Mouse (Mus musculus): ENCODE data around the gene Thpo. TPM values are rescaled to one million over a fixed set of nuclear protein-coding genes. Genes with fewer than 3 reads are reported as not detected.

The Thpo gene
- polyA plus RNA-seq (2011; ENCODE audit: insufficient read length, low read depth, missing spikeins): 0.57 and 0.98 TPM in 2 replicates

DNA sequence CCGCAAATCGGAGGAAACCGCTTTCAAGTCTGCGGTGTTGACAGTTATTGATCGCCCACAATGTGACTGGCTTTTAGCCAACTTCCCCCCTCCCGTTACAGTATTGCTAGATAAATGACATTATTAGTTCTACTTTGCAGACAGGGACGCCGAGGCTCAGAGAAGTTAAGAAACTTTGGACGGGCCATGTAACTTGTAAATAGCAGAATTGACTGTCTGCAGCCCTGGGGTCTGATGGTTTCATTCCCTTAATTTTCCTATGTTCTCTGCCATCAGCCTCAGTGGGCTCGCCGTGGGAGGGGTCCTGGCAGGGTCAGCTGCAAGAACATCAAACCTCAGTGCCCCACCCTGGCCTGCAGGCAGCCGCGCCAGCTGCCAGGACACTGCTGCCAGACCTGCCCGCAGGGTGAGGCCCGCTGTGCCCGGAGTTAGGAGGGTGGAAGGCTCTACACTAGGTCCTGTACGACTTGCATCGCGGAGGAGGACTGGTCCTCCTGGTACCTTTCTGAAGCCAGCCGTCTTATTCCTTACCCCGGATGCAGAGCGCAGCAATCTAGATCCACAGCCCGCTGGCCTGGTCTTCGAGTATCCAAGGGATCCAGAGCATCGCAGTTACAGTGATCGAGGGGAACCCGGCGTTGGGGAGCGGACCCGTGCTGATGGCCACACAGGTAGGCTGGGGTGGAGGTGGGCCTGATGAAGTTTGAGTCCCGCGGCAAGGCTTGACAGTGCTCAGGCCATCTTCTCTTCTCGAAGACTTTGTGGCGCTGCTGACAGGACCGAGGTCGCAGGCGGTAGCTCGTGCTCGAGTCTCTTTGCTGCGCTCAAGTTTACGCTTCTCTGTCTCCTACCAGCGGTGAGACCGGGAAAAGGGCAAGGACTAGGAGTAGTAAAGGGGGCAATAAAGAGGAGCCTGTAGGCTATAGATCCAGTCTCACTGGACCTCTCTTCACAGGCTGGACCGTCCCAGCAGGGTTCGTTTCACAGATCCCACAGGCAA lies at the start of gene Thpo:
TSS of gene Thpo (minus strand) at position 781 of the 1,000 bp plus-strand sequence.
- no peak within 1 kb of the TSS for H3K27ac ChIP-seq (ENCODE audit: insufficient read depth, low read length)
- peak within 1 kb of the TSS; percentile 44 for H3K4me3 ChIP-seq (ENCODE audit: insufficient read depth, low read length)
- H3K4me1 ChIP-seq (ENCODE audit: control insufficient read depth, insufficient read depth, low read length): no peaks in the 10 kb centered on the region
- TF ChIP-seq POLR2A (IDR thresholded peaks at IDR 0.05; ENCODE audit: low read depth, low read length) (no peak), CTCF (IDR thresholded peaks at IDR 0.05; ENCODE audit: borderline replicate concordance, insufficient read depth, low read length) (no peak)

DNA sequence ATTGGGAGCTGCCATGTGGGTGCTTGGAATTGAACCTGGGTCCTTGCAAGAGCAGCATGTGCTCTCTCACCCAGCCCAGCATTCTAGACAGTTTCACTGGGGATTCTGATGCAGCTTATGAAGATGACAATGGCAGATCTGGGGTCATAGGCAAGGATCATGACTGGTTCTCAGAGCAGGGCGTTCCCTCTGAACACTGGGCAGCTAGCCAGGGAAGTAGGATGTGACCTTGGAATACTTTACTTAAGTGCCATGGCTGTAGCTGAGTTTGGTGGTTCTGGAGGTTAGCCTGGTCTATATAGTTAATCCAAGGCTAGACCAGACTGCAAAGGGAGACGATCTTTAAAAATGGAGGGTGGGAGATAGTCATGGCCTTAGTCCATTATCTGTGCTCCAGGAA lies 49.6 kb upstream of the Thpo start:
- H3K4me3 ChIP-seq (ENCODE audit: insufficient read depth, low read length): no peak overlapping the region
- no peak for TF ChIP-seq CTCF (IDR thresholded peaks at IDR 0.05; ENCODE audit: borderline replicate concordance, insufficient read depth, low read length)
- TF ChIP-seq POLR2A (IDR thresholded peaks at IDR 0.05; ENCODE audit: low read depth, low read length): no peak
- no peak overlapping the region for H3K27ac ChIP-seq (ENCODE audit: insufficient read depth, low read length)
- H3K4me1 ChIP-seq (ENCODE audit: control insufficient read depth, insufficient read depth, low read length): no peaks in the 10 kb centered on the region

GRCm38 (mm10) chr16:20781101-20781630 lies 46.9 kb upstream of the Thpo start:
- Histone ChIP-seq H3K4me1 (ENCODE audit: control insufficient read depth, insufficient read depth, low read length) (no peaks in the 10 kb centered on the region), H3K4me3 (ENCODE audit: insufficient read depth, low read length) (no peak overlapping the region), H3K27ac (ENCODE audit: insufficient read depth, low read length) (no peak overlapping the region)
- TF ChIP-seq POLR2A (IDR thresholded peaks at IDR 0.05; ENCODE audit: low read depth, low read length) (no peak), CTCF (IDR thresholded peaks at IDR 0.05; ENCODE audit: borderline replicate concordance, insufficient read depth, low read length) (no peak)

DNA sequence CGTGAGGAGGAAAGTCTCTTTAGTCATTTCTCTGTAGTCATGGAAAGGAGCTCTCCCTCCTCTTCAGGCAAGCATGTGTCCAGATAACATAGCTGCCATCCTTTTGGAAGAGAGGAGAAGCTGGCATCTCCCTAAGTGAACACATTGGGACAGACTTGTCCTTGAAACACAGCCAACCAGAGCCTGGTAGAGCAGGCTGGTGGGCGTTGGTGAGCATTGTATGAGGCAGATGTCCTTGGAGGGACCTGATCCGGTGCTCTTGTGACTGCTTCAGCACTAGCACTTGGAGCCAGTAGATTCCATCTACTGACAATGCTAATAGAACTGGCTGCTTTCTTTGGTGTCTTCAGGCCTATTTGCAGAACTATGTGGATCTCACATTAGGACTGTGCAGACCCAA lies 45.5 kb upstream of the Thpo start:
- H3K27ac ChIP-seq (ENCODE audit: insufficient read depth, low read length): no peak overlapping the region
- no peaks in the 10 kb centered on the region for H3K4me1 ChIP-seq (ENCODE audit: control insufficient read depth, insufficient read depth, low read length)
- no peak overlapping the region for H3K4me3 ChIP-seq (ENCODE audit: insufficient read depth, low read length)
- no peak for TF ChIP-seq CTCF (IDR thresholded peaks at IDR 0.05; ENCODE audit: borderline replicate concordance, insufficient read depth, low read length)
- TF ChIP-seq POLR2A (IDR thresholded peaks at IDR 0.05; ENCODE audit: low read depth, low read length): no peak

DNA sequence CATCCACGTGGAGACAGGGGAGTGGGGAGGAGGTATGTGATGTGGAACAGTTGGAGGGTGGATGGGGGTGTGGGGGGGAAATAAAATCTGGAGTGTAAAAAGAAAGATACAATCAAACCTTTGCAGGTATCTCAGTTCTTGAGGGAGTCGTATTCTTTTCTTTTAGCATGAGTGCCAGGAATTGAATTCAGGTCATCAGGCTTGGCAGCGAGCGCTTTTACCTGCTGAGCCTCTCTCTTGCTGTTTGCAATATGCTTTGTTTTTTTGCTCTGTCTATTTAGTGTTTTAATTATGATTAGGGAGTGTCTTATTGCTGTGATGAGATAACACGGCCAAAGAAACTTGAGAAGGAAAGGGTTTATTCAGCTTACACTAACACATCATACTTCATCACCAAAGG lies 40.7 kb upstream of the Thpo start:
- no peaks in the 10 kb centered on the region for H3K4me1 ChIP-seq (ENCODE audit: control insufficient read depth, insufficient read depth, low read length)
- no peak overlapping the region for H3K27ac ChIP-seq (ENCODE audit: insufficient read depth, low read length)
- TF ChIP-seq CTCF (IDR thresholded peaks at IDR 0.05; ENCODE audit: borderline replicate concordance, insufficient read depth, low read length) (no peak), POLR2A (IDR thresholded peaks at IDR 0.05; ENCODE audit: low read depth, low read length) (no peak)
- H3K4me3 ChIP-seq (ENCODE audit: insufficient read depth, low read length): no peak overlapping the region

GRCm38 (mm10) chr16:20765244-20765643 lies 30.9 kb upstream of the Thpo start:
- Histone ChIP-seq H3K4me3 (ENCODE audit: insufficient read depth, low read length) (no peak overlapping the region), H3K4me1 (ENCODE audit: control insufficient read depth, insufficient read depth, low read length) (no peaks in the 10 kb centered on the region), H3K27ac (ENCODE audit: insufficient read depth, low read length) (no peak overlapping the region)
- TF ChIP-seq CTCF (IDR thresholded peaks at IDR 0.05; ENCODE audit: borderline replicate concordance, insufficient read depth, low read length): 0 out of 2 replicates have a peak, but pooled peaks have one; percentile 15
- no peak for TF ChIP-seq POLR2A (IDR thresholded peaks at IDR 0.05; ENCODE audit: low read depth, low read length)

DNA sequence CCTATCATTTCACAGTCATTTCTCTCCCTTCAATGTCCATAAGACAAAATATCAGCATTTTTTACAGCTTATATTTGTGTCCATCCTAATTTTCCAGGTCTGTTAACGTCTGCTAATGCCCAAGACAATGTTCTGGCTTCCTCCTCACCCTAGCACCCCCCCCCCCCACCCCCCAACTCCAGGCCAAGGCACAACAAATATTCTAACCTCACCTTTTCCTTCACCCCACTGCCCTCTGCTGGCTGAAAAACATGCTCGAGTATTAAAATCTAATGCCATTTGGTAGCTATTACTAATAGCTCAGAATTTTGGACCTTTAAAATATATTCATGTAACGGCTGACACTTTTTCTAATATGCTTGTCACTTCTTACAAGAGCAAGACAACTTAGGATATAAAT lies 27.4 kb upstream of the Thpo start:
- H3K4me3 ChIP-seq (ENCODE audit: insufficient read depth, low read length): no peak overlapping the region
- H3K4me1 ChIP-seq (ENCODE audit: control insufficient read depth, insufficient read depth, low read length): no peaks in the 10 kb centered on the region
- no peak for TF ChIP-seq CTCF (IDR thresholded peaks at IDR 0.05; ENCODE audit: borderline replicate concordance, insufficient read depth, low read length)
- TF ChIP-seq POLR2A (IDR thresholded peaks at IDR 0.05; ENCODE audit: low read depth, low read length): no peak
- no peak overlapping the region for H3K27ac ChIP-seq (ENCODE audit: insufficient read depth, low read length)

DNA sequence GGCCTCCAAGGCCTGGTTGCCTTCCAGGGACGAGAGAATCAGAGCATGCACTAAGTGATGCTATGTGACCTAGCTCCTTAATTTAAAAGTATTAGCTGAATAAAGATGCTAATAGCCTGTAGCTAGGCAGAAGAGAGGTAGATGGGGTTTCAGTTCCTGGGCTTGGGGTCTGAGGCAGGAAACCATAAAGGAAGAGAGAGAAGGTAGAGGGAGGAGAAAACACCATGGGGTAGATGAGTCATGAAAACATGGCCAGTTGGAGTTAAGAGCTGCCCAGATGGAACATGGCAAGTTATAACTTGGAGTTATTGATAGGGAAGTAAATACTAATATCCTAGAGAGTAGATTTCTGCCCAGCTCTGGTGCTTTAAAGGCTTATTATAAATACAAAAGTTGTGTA lies 23.1 kb upstream of the Thpo start:
- Histone ChIP-seq H3K4me1 (ENCODE audit: control insufficient read depth, insufficient read depth, low read length) (peaks cover 2% of the 10 kb centered on the region; the same call in 1 of the 2 replicates), H3K4me3 (ENCODE audit: insufficient read depth, low read length) (no peak overlapping the region), H3K27ac (ENCODE audit: insufficient read depth, low read length) (no peak overlapping the region)
- TF ChIP-seq CTCF (IDR thresholded peaks at IDR 0.05; ENCODE audit: borderline replicate concordance, insufficient read depth, low read length) (no peak), POLR2A (IDR thresholded peaks at IDR 0.05; ENCODE audit: low read depth, low read length) (no peak)

GRCm38 (mm10) chr16:20756052-20756451 lies 21.7 kb upstream of the Thpo start:
- TF ChIP-seq POLR2A (IDR thresholded peaks at IDR 0.05; ENCODE audit: low read depth, low read length): no peak
- no peak for TF ChIP-seq CTCF (IDR thresholded peaks at IDR 0.05; ENCODE audit: borderline replicate concordance, insufficient read depth, low read length)
- no peak overlapping the region for H3K27ac ChIP-seq (ENCODE audit: insufficient read depth, low read length)
- H3K4me1 ChIP-seq (ENCODE audit: control insufficient read depth, insufficient read depth, low read length): peaks cover 2% of the 10 kb centered on the region; the same call in 1 of the 2 replicates
- no peak overlapping the region for H3K4me3 ChIP-seq (ENCODE audit: insufficient read depth, low read length)

GRCm38 (mm10) chr16:20750518-20750917 lies 16.2 kb upstream of the Thpo start:
- no peak overlapping the region for H3K27ac ChIP-seq (ENCODE audit: insufficient read depth, low read length)
- peaks cover 2% of the 10 kb centered on the region; the same call in 1 of the 2 replicates for H3K4me1 ChIP-seq (ENCODE audit: control insufficient read depth, insufficient read depth, low read length)
- no peak overlapping the region for H3K4me3 ChIP-seq (ENCODE audit: insufficient read depth, low read length)
- no peak for TF ChIP-seq POLR2A (IDR thresholded peaks at IDR 0.05; ENCODE audit: low read depth, low read length)
- no peak for TF ChIP-seq CTCF (IDR thresholded peaks at IDR 0.05; ENCODE audit: borderline replicate concordance, insufficient read depth, low read length)
